Mouse (Mus musculus): ENCODE measurements around the gene Dnaaf5. TPM values are rescaled to one million over a fixed set of nuclear protein-coding genes. Genes with fewer than 3 reads are reported as not detected.

Gene Dnaaf5
- total RNA-seq, 2 experiments from 2014 or later, result 14.5 to 21.9 TPM

DNA sequence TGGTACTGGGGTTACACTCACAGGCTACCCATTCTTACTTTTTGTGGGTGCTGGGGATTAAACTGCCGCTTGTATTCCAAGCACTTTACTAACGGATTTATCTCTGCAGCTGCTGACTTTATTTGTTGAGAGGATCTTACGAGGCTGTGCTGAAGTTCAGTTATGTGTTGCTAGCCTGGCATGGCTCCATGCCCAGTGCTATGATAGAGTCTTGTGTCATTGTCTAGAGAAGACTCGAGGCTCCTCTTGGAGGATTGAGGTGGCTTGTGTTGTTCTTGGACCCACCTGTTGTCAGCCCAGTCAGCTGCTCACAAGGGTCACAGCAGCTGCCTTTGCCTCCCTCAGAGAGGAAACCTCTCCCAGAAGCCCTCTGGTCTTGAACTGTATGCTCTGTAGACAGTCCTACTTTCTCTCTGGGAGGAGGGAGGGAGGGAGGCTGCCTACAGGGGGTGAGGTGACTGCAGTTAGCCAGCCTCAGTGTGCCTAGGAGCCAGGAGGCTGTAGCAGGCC lies 70.0 kb downstream of the Dnaaf5 start:
- no peak for DNase-seq (ENCODE audit: low spot score)
- intact Hi-C loops (cut with DNase I), result no loop called here

DNA sequence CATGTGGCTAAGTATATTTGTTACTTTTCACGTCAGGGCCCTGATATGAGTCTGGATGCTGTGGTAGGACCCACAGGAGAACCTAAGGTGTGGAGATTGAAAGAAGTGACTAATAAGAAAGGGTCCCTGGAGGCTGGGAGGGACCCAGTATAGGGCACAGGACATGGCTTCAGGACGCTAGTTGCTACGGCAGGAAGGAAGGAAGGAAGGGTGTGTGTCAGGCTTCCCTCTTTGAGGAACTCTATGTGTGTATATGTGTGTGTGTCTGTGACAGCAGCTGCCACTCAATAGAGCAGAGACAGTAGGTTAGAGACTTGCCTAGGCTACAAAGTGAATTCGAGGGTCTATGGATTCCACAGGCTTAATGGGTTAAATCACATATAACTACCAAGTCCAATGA lies 70.6 kb downstream of the Dnaaf5 start:
- intact Hi-C loops (cut with DNase I), result no loop called here
- DNase-seq (ENCODE audit: low spot score), result peak; percentile 31

DNA sequence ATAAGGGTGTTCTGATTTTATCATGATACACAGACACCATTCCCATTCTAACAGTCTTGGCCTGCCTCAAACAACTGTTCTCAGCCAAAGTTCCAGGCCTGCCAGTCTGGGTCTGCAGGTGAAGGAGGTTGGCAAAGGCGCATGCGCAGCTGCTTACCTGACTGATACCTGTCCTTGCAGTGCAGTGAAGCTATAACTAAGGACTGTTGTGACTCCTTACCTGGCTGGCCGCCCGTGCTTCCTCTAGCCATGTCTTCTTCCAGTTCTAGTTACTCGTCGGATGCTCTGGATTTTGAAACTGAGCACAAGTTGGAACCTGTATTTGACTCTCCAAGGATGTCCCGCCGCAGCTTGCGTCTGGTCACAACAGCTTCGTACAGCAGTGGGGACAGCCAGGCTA lies 73.3 kb downstream of the Dnaaf5 start:
- no peak for DNase-seq (ENCODE audit: low spot score)
- intact Hi-C loops (cut with DNase I), result no loop called here

DNA sequence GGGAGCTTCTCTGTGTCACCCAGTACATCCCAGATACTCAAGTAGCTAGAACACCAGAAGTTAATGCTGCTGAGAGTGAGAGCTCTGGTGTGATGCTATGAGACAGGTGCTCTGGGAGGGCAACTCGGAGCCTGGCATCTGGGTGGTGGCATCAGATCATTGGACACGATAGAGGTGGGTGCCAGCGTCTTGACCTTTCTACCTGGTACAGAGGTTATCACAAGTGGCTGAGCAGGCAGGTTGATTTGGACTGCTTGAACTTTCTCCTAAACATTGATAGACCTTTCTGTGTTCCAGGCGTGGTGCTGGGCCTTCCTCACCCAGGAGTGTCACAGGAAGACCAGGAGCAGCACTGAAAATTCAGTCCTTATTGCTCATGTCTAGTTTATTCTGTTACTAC lies 77.2 kb downstream of the Dnaaf5 start:
- DNase-seq (ENCODE audit: low spot score), result no peak
- intact Hi-C loops (cut with DNase I), result no loop called here

DNA sequence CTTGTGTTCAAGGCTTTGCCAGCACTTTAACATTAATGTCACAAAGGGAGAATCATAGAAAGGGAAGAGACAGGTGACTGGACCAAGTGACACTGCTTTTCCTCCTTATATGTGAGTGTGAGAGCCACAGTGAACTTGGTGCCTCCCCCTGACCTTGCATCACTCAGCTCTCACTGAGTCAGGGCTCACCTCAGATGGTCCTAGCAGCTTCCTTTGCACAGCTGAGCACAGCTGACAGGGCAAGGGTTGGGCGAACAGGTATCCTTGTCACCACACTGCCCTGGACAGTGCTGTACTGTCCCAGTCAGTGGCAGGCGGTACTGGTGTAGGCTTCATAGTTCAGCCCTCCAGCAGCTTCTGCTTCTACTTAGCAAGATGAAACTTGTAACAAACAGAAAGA lies 77.6 kb downstream of the Dnaaf5 start:
- DNase-seq (ENCODE audit: low spot score), result no peak
- intact Hi-C loops (cut with DNase I), result no loop called here

DNA sequence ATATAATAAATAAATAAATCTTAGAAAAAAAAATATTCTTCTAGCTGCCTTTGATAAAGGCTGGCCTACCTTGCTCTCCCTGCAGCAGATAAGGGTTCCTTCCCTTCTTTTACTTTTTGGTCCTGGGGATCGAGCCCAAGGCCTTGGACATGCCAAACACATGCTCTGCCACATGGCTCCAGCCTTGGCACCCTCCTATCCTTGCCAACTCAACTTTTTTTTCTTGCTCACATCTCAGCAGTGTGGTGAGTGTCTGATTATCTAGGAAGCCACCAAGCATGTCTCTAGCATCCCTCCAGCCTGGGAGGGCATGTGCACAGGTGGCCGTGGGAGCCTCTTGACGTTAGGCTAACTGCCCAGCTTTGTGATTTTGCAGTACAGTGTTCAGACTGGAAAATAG lies 78.3 kb downstream of the Dnaaf5 start:
- intact Hi-C loops (cut with DNase I), result no loop called here
- DNase-seq (ENCODE audit: low spot score), result no peak

DNA sequence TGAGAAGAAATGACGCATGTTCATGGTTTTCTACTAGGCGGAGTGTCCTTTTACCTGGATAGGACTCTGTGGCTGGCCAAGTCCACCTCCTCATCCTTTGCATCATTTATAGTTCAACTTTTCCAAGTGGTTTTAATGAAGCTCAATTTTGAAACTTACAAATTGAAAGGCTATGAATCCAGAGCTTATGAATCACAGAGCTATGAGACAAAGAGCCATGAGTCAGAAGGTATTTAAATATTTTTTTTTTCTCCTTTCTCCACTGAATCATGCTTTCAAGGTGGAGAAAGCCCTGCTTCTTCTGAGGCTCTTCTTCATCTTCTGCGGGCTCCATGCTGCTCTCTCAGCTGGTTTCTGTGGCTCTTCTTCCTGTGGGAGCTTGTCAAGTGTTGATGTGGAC lies 79.7 kb downstream of the Dnaaf5 start:
- no peak for DNase-seq (ENCODE audit: low spot score)
- intact Hi-C loops (cut with DNase I), result no loop called here

DNA sequence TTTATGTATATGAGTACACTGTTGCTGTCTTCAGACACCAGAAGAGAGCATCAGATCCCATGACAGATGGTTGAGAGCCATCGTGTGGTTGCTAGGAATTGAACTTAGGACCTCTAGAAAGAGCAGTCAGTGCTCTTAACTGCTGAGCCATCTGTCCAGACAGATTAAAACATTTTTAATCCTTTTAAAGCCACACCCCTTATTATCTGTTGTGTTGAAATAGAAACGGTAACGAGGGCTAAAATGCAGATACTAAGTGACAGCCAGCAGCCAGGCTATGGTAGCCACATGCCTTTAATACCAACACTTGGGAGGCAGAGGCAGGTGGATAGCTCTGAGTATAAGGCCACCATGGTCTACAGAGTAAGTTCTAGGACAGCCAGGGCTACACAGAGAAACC lies 82.1 kb downstream of the Dnaaf5 start:
- intact Hi-C loops (cut with DNase I), result no loop called here
- DNase-seq (ENCODE audit: low spot score), result no peak

DNA sequence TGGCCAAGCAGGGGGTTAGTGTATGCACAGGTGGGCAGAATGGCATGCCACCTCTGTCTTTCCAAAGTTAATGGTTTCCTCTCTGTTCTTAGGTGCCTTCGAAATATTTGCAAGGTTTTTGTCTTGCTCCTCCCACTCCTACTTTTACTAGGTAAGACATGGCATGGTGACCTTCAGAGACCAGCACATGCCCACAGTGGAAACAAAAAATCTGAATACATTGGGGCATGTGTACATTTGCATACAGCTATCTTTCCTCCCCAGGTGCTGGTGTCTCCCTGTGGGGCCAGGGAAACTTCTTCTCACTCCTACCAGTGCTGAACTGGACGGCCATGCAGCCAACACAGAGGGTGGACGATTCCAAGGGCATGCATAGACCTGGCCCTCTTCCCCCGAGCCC lies 84.4 kb downstream of the Dnaaf5 start:
- intact Hi-C loops (cut with DNase I), result no loop called here

More for the DNA sequence above, 84.4 kb downstream of the Dnaaf5 start:
- DNase-seq (ENCODE audit: low spot score), result no peak

Other genes starting within 250 kb of the Dnaaf5 start
- gene Pdgfa, start 152.9 kb upstream of the Dnaaf5 start, total RNA-seq (2021), result 10 to 100 TPM; 23.3 to 27.2 TPM
- 1 to 10 TPM; 1.7 to 2.5 TPM for gene Prkar1b, start 222 bp upstream of the Dnaaf5 start, total RNA-seq (2021)
- 10 to 100 TPM; 42.4 to 53.7 TPM for gene Sun1, start 50.4 kb downstream of the Dnaaf5 start, total RNA-seq (2021)
- gene Get4, start 102.1 kb downstream of the Dnaaf5 start, total RNA-seq (2021), result 10 to 100 TPM; 40.9 to 45.2 TPM
- gene Adap1, start 175.4 kb downstream of the Dnaaf5 start, total RNA-seq (2021), result 1 to 10 TPM; 1.4 to 1.5 TPM
- 10 to 100 TPM; 82.2 to 91.1 TPM for gene Cox19, start 201.2 kb downstream of the Dnaaf5 start, total RNA-seq (2021)
- not detected for gene Cyp2w1, start 202.4 kb downstream of the Dnaaf5 start, total RNA-seq (2021)
- gene Gpr146, start 227.5 kb downstream of the Dnaaf5 start, total RNA-seq (2021), result 10 to 100 TPM; 35.3 to 58.5 TPM

Data from heart, postnatal 25 days (tissue).